22 mouse cellular contexts compared by ENCODE assay signal in the genomic region with DNA sequence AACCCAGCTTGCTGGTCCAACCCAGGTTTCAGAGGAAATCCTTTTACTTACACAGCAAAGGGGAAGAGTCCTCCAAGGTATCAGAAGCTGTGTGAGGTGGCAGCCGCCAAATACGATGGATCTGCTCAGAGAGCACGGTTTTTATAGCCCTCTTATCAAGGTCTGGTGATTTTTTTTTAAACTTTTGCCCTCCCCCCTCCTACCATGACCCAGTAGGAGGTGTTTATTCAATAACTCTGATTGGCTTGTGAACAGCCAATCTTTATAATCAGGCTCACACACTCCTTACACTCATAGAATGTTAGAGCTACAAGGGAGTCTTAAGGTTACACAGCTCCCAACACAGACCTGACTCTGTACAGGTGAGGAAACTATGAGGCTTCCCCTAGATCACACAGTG. TPM values are rescaled to one million over a fixed set of nuclear protein-coding genes. Genes with fewer than 3 reads are reported as not detected.
A peak's percentile ranks its signal among the peaks of the same experiment; 100 is the strongest.
DNase-seq lines count a peak whose midpoint lies in the region; ATAC-seq and TF ChIP-seq lines count a peak whose summit lies in the region.
"Had no signal": no experiment of that assay in that cellular context is flagged by ENCODE, and none has a peak within 500 bp of the region (broad histone marks: within the 10 kb centered on the region; RNA-seq: fewer than 3 reads in every experiment).

Aldob (minus strand) TSS at position 164 of the 400 bp plus-strand sequence.

- intact Hi-C loops in heart, adult 2 months (cut with DNase I): no loop called here
- intact Hi-C loops in gastrocnemius, postnatal 36 days (cut with DNase I): no loop called here

- peak; percentile 65 for DNase-seq in heart, adult 11 months
- no peak for DNase-seq in heart, adult 2 months
- peak; percentile 96 for DNase-seq in kidney, adult 9 months
- no peak for DNase-seq in large intestine, adult 2 months (ENCODE audit: low read depth, low spot score)
- DNase-seq in gastrocnemius, postnatal 36 days: no peak
- DNase-seq in forebrain, embryonic 11.5 days (ENCODE audit: low spot score): no peak
- DNase-seq in adipocyte (ENCODE audit: low spot score): no peak
- DNase-seq: cerebellum, postnatal 25 days; heart, adult 18-20 months; heart, postnatal 14 days; lung, postnatal 10 days; retina, postnatal 1 day; spleen, adult 18-20 months; thymus, adult 18-20 months had no signal

- 28% methylated on average over 3 of the region's 3 CpGs for WGBS in heart, adult 2 months
- 14% methylated on average over 3 of the region's 3 CpGs for WGBS in large intestine, adult 2 months
- 38% methylated on average over 3 of the region's 3 CpGs for WGBS in stomach, embryonic 16.5 days
- WGBS in forebrain, embryonic 11.5 days: 88% methylated on average over 3 of the region's 3 CpGs

- H3K4me3 ChIP-seq in heart, adult 2 months: no peak within 1 kb of the TSS
- no peak within 1 kb of the TSS for H3K4me3 ChIP-seq in stomach, embryonic 16.5 days (replicated peaks; ENCODE audit: low read length)
- no peak within 1 kb of the TSS for H3K4me3 ChIP-seq in forebrain, embryonic 11.5 days (ENCODE audit: low read depth, low read length)
- H3K4me3 ChIP-seq: forebrain, embryonic 10.5 days; left cerebral cortex, adult 2 months; limb, embryonic 12.5 days; neural tube, embryonic 15.5 days had no signal

- H3K4me1 ChIP-seq in heart, adult 2 months (ENCODE audit: control insufficient read depth, insufficient read depth, low read length): no peaks in the 10 kb centered on the region
- H3K4me1 ChIP-seq in stomach, embryonic 16.5 days (ENCODE audit: control insufficient read depth, insufficient read depth, low read length): no peaks in the 10 kb centered on the region
- H3K4me1 ChIP-seq in forebrain, embryonic 11.5 days (replicated peaks; ENCODE audit: control insufficient read depth, insufficient read depth, low read length): no peaks in the 10 kb centered on the region
- H3K4me1 ChIP-seq: forebrain, embryonic 10.5 days; limb, embryonic 12.5 days; neural tube, embryonic 15.5 days had no signal

- TF ChIP-seq EP300 in heart, adult 2 months (IDR thresholded peaks at IDR 0.05; ENCODE audit: insufficient read depth, low read depth, low read length): no peak

- H3K36me3 ChIP-seq in heart, adult 2 months (ENCODE audit: control insufficient read depth, insufficient read depth, low read length): no peaks in the 10 kb centered on the region
- no peaks in the 10 kb centered on the region for H3K36me3 ChIP-seq in stomach, embryonic 16.5 days (ENCODE audit: control insufficient read depth, insufficient read depth, low read length)
- no peaks in the 10 kb centered on the region for H3K36me3 ChIP-seq in forebrain, embryonic 11.5 days (ENCODE audit: control insufficient read depth, insufficient read depth, low read length)
- H3K36me3 ChIP-seq: forebrain, embryonic 10.5 days; G1E; limb, embryonic 12.5 days; neural tube, embryonic 15.5 days had no signal

- H3K27ac ChIP-seq in heart, adult 2 months: no peak within 1 kb of the TSS
- no peak within 1 kb of the TSS for H3K27ac ChIP-seq in stomach, embryonic 16.5 days (ENCODE audit: low read length)
- H3K27ac ChIP-seq in forebrain, embryonic 11.5 days (ENCODE audit: low read depth, low read length): no peak within 1 kb of the TSS
- H3K27ac ChIP-seq: forebrain, embryonic 10.5 days; left cerebral cortex, adult 2 months; limb, embryonic 12.5 days; neural tube, embryonic 15.5 days had no signal

- peak; percentile 68; the same call in 1 of the 2 replicates for ATAC-seq in stomach, embryonic 16.5 days (ENCODE audit: insufficient read depth, low FRiP score)
- no peak for ATAC-seq in forebrain, embryonic 11.5 days (replicated peaks; ENCODE audit: low FRiP score)

- TF ChIP-seq CTCF in heart, adult 2 months (IDR thresholded peaks at IDR 0.05): no peak

- TF ChIP-seq POLR2A in heart, adult 2 months (IDR thresholded peaks at IDR 0.05; ENCODE audit: insufficient read depth, low read depth, low read length): no peak

- H3K79me2 ChIP-seq in heart, adult 2 months (replicated peaks; ENCODE audit: control insufficient read depth, insufficient read depth, low read length): no peaks in the 10 kb centered on the region

- H3K27me3 ChIP-seq in heart, adult 2 months (ENCODE audit: control insufficient read depth, insufficient read depth, low read length): no peaks in the 10 kb centered on the region
- H3K27me3 ChIP-seq in stomach, embryonic 16.5 days (ENCODE audit: control insufficient read depth, insufficient read depth, low read length): no peaks in the 10 kb centered on the region
- H3K27me3 ChIP-seq in forebrain, embryonic 11.5 days (ENCODE audit: control insufficient read depth, insufficient read depth, low read length): no peaks in the 10 kb centered on the region
- H3K27me3 ChIP-seq: limb, embryonic 12.5 days; neural tube, embryonic 15.5 days had no signal

- H3K4me2 ChIP-seq in stomach, embryonic 16.5 days (ENCODE audit: low read depth, low read length): no peak within 1 kb of the TSS
- H3K4me2 ChIP-seq in forebrain, embryonic 11.5 days (ENCODE audit: low read depth, low read length, severe bottlenecking): no peak within 1 kb of the TSS
- H3K4me2 ChIP-seq: limb, embryonic 12.5 days; neural tube, embryonic 15.5 days had no signal

- H3K9me3 ChIP-seq in stomach, embryonic 16.5 days (replicated peaks; ENCODE audit: control insufficient read depth, low read length): no peaks in the 10 kb centered on the region
- H3K9me3 ChIP-seq in forebrain, embryonic 11.5 days (ENCODE audit: control insufficient read depth, low read length): no peaks in the 10 kb centered on the region
- H3K9me3 ChIP-seq: forebrain, embryonic 10.5 days; G1E; limb, embryonic 12.5 days; neural tube, embryonic 15.5 days had no signal

- H3K9ac ChIP-seq in heart, adult 2 months (ENCODE audit: low read depth, low read length): no peak within 1 kb of the TSS
- no peak within 1 kb of the TSS for H3K9ac ChIP-seq in stomach, embryonic 16.5 days (ENCODE audit: low read length)
- H3K9ac ChIP-seq in forebrain, embryonic 11.5 days (ENCODE audit: low read length): no peak within 1 kb of the TSS
- H3K9ac ChIP-seq: limb, embryonic 12.5 days; neural tube, embryonic 15.5 days had no signal

RNA-seq across cellular contexts. Expression of gene Aldob, which starts in this region (rescaled TPM):
- total RNA-seq in heart, adult 2 months (2021): 1 to 10 TPM; 2.0 to 3.9 TPM
- polyA plus RNA-seq in heart, adult 2 months (2012; rRNA removed): 0.72 and 5.9 TPM in 2 replicates
- polyA plus RNA-seq in large intestine, adult 2 months (2012; rRNA removed): 636 and 1,290 TPM in 2 replicates
- polyA plus RNA-seq in stomach, embryonic 16.5 days (2015; fragmentation: Nextera tagmentation; extraction: Ambion mirVana): 68.3 and 84.5 TPM in 2 replicates
- under 1 TPM in 1 of 2 experiments, not detected in 1; 0.20 TPM for total RNA-seq in gastrocnemius, postnatal 36 days (2021)
- not detected in 2 replicates for polyA plus RNA-seq in forebrain, embryonic 11.5 days (2014; fragmentation: Nextera tagmentation; extraction: Ambion mirVana)
- total RNA-seq: megakaryocyte-erythroid progenitor cell, adult 5-6 weeks had no signal
- polyA plus RNA-seq: embryonic facial prominence, embryonic 11.5 days; forebrain, embryonic 10.5 days; G1E had no signal

Comparison
In these comparisons a context has a peak if more than half of its experiments do, and no peak if none do; other contexts are left out.
1. DNase-seq: peak in heart, adult 11 months (single experiment) and kidney, adult 9 months (single experiment); none in heart, adult 2 months (0 of 2), large intestine, adult 2 months (single experiment), gastrocnemius, postnatal 36 days (0 of 2), forebrain, embryonic 11.5 days (single experiment) and adipocyte (single experiment).